Mouse (Mus musculus) CH12.LX (cell line): ENCODE data around the gene Mas1. TPM values are rescaled to one million over a fixed set of nuclear protein-coding genes. Genes with fewer than 3 reads are reported as not detected.

Source experiments
- DNase-seq: peaks from one replicate; pipeline ENCODE4 v3.0.0-alpha.2; 2013; ENCODE audit errors: extremely low read depth
- H3K27ac ChIP-seq: 2 replicates; pipeline ENCODE4 v1.5.1; 2012; ENCODE audit warnings: low read depth, mild to moderate bottlenecking, control low read depth, moderate library complexity; ENCODE audit not compliant: insufficient read depth
- H3K27me3 ChIP-seq: replicated peaks from 2 replicates; pipeline ENCODE3; 2012; ENCODE audit warnings: inconsistent platforms
- H3K36me3 ChIP-seq, 2 experiments: replicated peaks in 1 of 2; 2 replicates each; pipeline versions ENCODE3 to v1.6.1; 2012; ENCODE audit warnings: inconsistent platforms in 1 of 2, low read length in 1 of 2, mild to moderate bottlenecking in 1 of 2, mixed read lengths in 1 of 2, moderate library complexity in 1 of 2; ENCODE audit not compliant: control insufficient read depth in 1 of 2, insufficient read depth in 1 of 2
- H3K4me1 ChIP-seq, 2 experiments: 2 replicates each; pipeline ENCODE4 v1.6.1; 2012; ENCODE audit warnings: inconsistent platforms in 1 of 2, moderate library complexity in 1 of 2; ENCODE audit not compliant: insufficient read depth in 2 of 2, control insufficient read depth in 1 of 2
- H3K4me2 ChIP-seq: 2 replicates; pipeline ENCODE4 v1.6.1; 2012; ENCODE audit warnings: low read depth, mild to moderate bottlenecking, control low read depth; ENCODE audit not compliant: poor library complexity, insufficient read depth, severe bottlenecking
- H3K4me3 ChIP-seq, 3 experiments: fragments of 150-350 bp in 1 of 3; sonication (generic) in 1 of 3; replicated peaks in 1 of 3; 2 replicates each; pipeline versions ENCODE3 to v1.5.1; 2011 to 2012; ENCODE audit warnings: low read depth in 2 of 3, low read length in 2 of 3, mild to moderate bottlenecking in 2 of 3, moderate library complexity in 2 of 3, control low read depth in 1 of 3, improper control_type of control experiment in 1 of 3, inconsistent platforms in 1 of 3, mixed read lengths in 1 of 3; ENCODE audit not compliant: poor library complexity in 1 of 3
- H3K79me2 ChIP-seq: replicated peaks from 2 replicates; pipeline ENCODE4 v1.6.1; 2012; ENCODE audit warnings: mild to moderate bottlenecking, moderate library complexity; ENCODE audit not compliant: control insufficient read depth, poor library complexity, insufficient read depth, severe bottlenecking; ENCODE audit errors: extremely low read depth
- H3K9ac ChIP-seq: 2 replicates; pipeline ENCODE4 v1.6.1; 2012; ENCODE audit warnings: low read depth, mild to moderate bottlenecking, control low read depth, moderate library complexity; ENCODE audit not compliant: insufficient read depth
- H3K9me3 ChIP-seq: replicated peaks from 2 replicates; pipeline ENCODE3; 2012; ENCODE audit warnings: low read length, inconsistent platforms, mixed read lengths
- CHD1 ChIP-seq: IDR thresholded peaks from 2 replicates; pipeline ENCODE4 v1.6.1; 2012; ENCODE audit warnings: low read depth, low read length, improper control_type of control experiment, inconsistent platforms
- CHD2 ChIP-seq: IDR thresholded peaks from 2 replicates; pipeline ENCODE4 v1.6.1; 2011; ENCODE audit warnings: low read length, improper control_type of control experiment
- ELF1 ChIP-seq: IDR thresholded peaks from 2 replicates; pipeline ENCODE4 v1.6.1; 2014; ENCODE audit warnings: low read depth, mild to moderate bottlenecking, inconsistent platforms, low read length, improper control_type of control experiment
- EP300 ChIP-seq: IDR thresholded peaks from 2 replicates; pipeline ENCODE4 v1.6.1; 2011; ENCODE audit warnings: low read length, improper control_type of control experiment
- ETS1 ChIP-seq: conservative IDR thresholded peaks from 2 replicates; pipeline ENCODE4 v1.6.1; 2012; ENCODE audit warnings: low read depth, mild to moderate bottlenecking, inconsistent platforms, low read length, improper control_type of control experiment, moderate library complexity
- GABPA ChIP-seq: IDR thresholded peaks from 2 replicates; pipeline ENCODE4 v1.6.1; 2012; ENCODE audit warnings: low read depth, low read length, improper control_type of control experiment, inconsistent platforms; ENCODE audit not compliant: insufficient replicate concordance
- HCFC1 ChIP-seq: IDR thresholded peaks from 2 replicates; pipeline ENCODE4 v1.6.1; 2012; ENCODE audit warnings: low read depth, mild to moderate bottlenecking, inconsistent platforms, low read length, improper control_type of control experiment
- IRF4 ChIP-seq: IDR thresholded peaks from 2 replicates; pipeline ENCODE4 v1.6.1; 2014; ENCODE audit warnings: low read depth, mild to moderate bottlenecking, inconsistent platforms, low read length, improper control_type of control experiment
- KAT2A ChIP-seq: IDR thresholded peaks from 2 replicates; pipeline ENCODE4 v1.6.1; 2012; ENCODE audit warnings: low read length, improper control_type of control experiment, inconsistent platforms; ENCODE audit not compliant: insufficient replicate concordance
- MAX ChIP-seq: IDR thresholded peaks from 2 replicates; pipeline ENCODE4 v1.6.1; 2011; ENCODE audit warnings: low read length, improper control_type of control experiment
- MAZ ChIP-seq: IDR thresholded peaks from 2 replicates; pipeline ENCODE4 v1.6.1; 2012; ENCODE audit warnings: low read depth, mild to moderate bottlenecking, inconsistent platforms, low read length, improper control_type of control experiment, moderate library complexity
- MEF2A ChIP-seq: IDR thresholded peaks from 2 replicates; pipeline ENCODE4 v1.6.1; 2014; ENCODE audit warnings: low read depth, mild to moderate bottlenecking, inconsistent platforms, low read length, improper control_type of control experiment, borderline replicate concordance
- MXI1 ChIP-seq: IDR thresholded peaks from 2 replicates; pipeline ENCODE4 v1.6.1; 2011; ENCODE audit warnings: mild to moderate bottlenecking, low read depth, low read length, improper control_type of control experiment
- MYC ChIP-seq: IDR thresholded peaks from 2 replicates; pipeline ENCODE4 v1.6.1; 2011; ENCODE audit warnings: low read depth, mild to moderate bottlenecking, improper control_type of control experiment, low read length
- NELFE ChIP-seq: IDR thresholded peaks from 2 replicates; pipeline ENCODE4 v1.6.1; 2011; ENCODE audit warnings: low read depth, low read length, improper control_type of control experiment
- POLR2A ChIP-seq: IDR thresholded peaks from 2 replicates; pipeline ENCODE4 v1.6.1; 2011; ENCODE audit warnings: low read depth, mild to moderate bottlenecking, improper control_type of control experiment, low read length
- POLR2AphosphoS2 ChIP-seq: IDR thresholded peaks from 2 replicates; pipeline ENCODE4 v1.6.1; 2011; ENCODE audit warnings: low read depth, low read length, improper control_type of control experiment
- RCOR1 ChIP-seq: conservative IDR thresholded peaks from 2 replicates; pipeline ENCODE4 v1.6.1; 2012; ENCODE audit warnings: low read depth, mild to moderate bottlenecking, inconsistent platforms, low read length, improper control_type of control experiment
- SMC3 ChIP-seq: IDR thresholded peaks from 2 replicates; pipeline ENCODE4 v1.6.1; 2011; ENCODE audit warnings: low read depth, low read length, improper control_type of control experiment
- TBP ChIP-seq: conservative IDR thresholded peaks from 2 replicates; pipeline ENCODE4 v1.6.1; 2011; ENCODE audit warnings: low read depth, low read length, improper control_type of control experiment
- TCF12 ChIP-seq: IDR thresholded peaks from 2 replicates; pipeline ENCODE4 v1.6.1; 2014; ENCODE audit warnings: low read depth, mild to moderate bottlenecking, inconsistent platforms, low read length, improper control_type of control experiment
- UBTF ChIP-seq: IDR thresholded peaks from 2 replicates; pipeline ENCODE4 v1.6.1; 2012; ENCODE audit warnings: low read depth, mild to moderate bottlenecking, inconsistent platforms, low read length, improper control_type of control experiment, moderate library complexity
- USF2 ChIP-seq: conservative IDR thresholded peaks from 2 replicates; pipeline ENCODE4 v1.6.1; 2011; ENCODE audit warnings: low read depth, low read length, improper control_type of control experiment
- ZC3H11A ChIP-seq: IDR thresholded peaks from 2 replicates; pipeline ENCODE4 v1.6.1; 2012; ENCODE audit warnings: low read depth, mild to moderate bottlenecking, inconsistent platforms, low read length, improper control_type of control experiment
- ZKSCAN1 ChIP-seq: IDR thresholded peaks from 2 replicates; pipeline ENCODE4 v1.6.1; 2012; ENCODE audit warnings: low read depth, inconsistent platforms, low read length, improper control_type of control experiment, borderline replicate concordance
- ZMIZ1 ChIP-seq: IDR thresholded peaks from 2 replicates; pipeline ENCODE4 v1.6.1; 2012; ENCODE audit warnings: low read depth, mild to moderate bottlenecking, inconsistent platforms, low read length, improper control_type of control experiment
- ZNF384 ChIP-seq: IDR thresholded peaks from 2 replicates; pipeline ENCODE4 v1.6.1; 2012; ENCODE audit warnings: low read depth, low read length, improper control_type of control experiment, inconsistent platforms
- dilution Hi-C: fragments of 300-500 bp; cut with MboI; formaldehyde crosslinking; loops from 2 replicates; pipeline ENCODE4 v1.14.3; 2020; ENCODE audit warnings: low sequenced_read_pairs; ENCODE audit not compliant: extremely low pct_unique_long_range_greater_than_20kb, extremely low pct_ligation_motif_present
- in situ Hi-C: fragments of 300-500 bp; cut with MboI; formaldehyde crosslinking; loops from 3 replicates; pipeline ENCODE4 v1.14.3; 2019; ENCODE audit warnings: low sequenced_read_pairs, low pct_ligation_motif_present, low pct_unique_long_range_greater_than_20kb, mixed read lengths
- polyA plus RNA-seq: library from polyadenylated mRNA; unstranded; fragments of >175 nt; gene quantifications from 2 replicates; pipeline ENCODE4 v1.2.1, GENCODE M21; 2012; ENCODE audit warnings: low read depth; ENCODE audit not compliant: insufficient read length
- total RNA-seq, 2 experiments: library from RNA; depleted of rRNA; stranded (reverse); fragments of 300-350 nt in 1 of 2; fragments of >200 nt in 1 of 2; gene quantifications; 2 replicates each; pipeline ENCODE4 v1.2.3; 2012 to 2014

The Mas1 gene
- total and polyA plus RNA-seq, 3 experiments = 0.19 TPM; not detected in 2

- Histone ChIP-seq H3K4me1 (peaks cover 2 to 3% of the 10 kb centered on the region in 2 experiments; a peak in 2 of 4 replicates), H3K4me2 (no peak within 1 kb of the TSS), H3K36me3 (no peaks in the 10 kb centered on the region), H3K27me3 (peaks cover 8% of the 10 kb centered on the region), H3K4me3 (no peak within 1 kb of the TSS), H3K27ac (no peak within 1 kb of the TSS), H3K9me3 (no peaks in the 10 kb centered on the region), H3K79me2 (no peaks in the 10 kb centered on the region), H3K9ac (no peak within 1 kb of the TSS)
- no peak for DNase-seq
- in situ Hi-C loops = no loop called here
- dilution Hi-C loops = no loop called here
- TF ChIP-seq MAZ (no peak), POLR2A (no peak), RCOR1 (no peak), ZNF384 (no peak), HCFC1 (no peak), KAT2A (no peak), MXI1 (no peak), IRF4 (no peak), GABPA (no peak), NELFE (no peak), ZC3H11A (no peak), USF2 (no peak), MYC (no peak)
Observed at GRCm38 (mm10) chr17:12875734-12876133, 7.8 kb upstream of the Mas1 start, which contains the start of gene Mrgprh. TSS of gene Mrgprh (plus strand) at chr17:12876034.

GRCm38 (mm10) chr17:12872275-12873028 lies 4.5 kb upstream of the Mas1 start:
- H3K4me2 ChIP-seq = peak overlapping the region; percentile 82
- H3K9ac ChIP-seq = no peak overlapping the region
- H3K4me3 ChIP-seq = no peak overlapping the region
- no peak for TF ChIP-seq MXI1
- TF ChIP-seq ZKSCAN1 = no peak
- TF ChIP-seq TCF12 = no peak
- no peak for TF ChIP-seq CHD2
- TF ChIP-seq TBP = no peak
- TF ChIP-seq NELFE = no peak
- TF ChIP-seq CHD1 = no peak
- no peak for TF ChIP-seq UBTF
- TF ChIP-seq ZNF384 = no peak
- no peak for TF ChIP-seq HCFC1
- no peak for TF ChIP-seq MAX
- no peak for TF ChIP-seq EP300
- no peak for TF ChIP-seq KAT2A
- no peak for TF ChIP-seq MEF2A
- no peak for TF ChIP-seq ETS1
- TF ChIP-seq ZMIZ1 = no peak
- no peak for TF ChIP-seq ELF1
- TF ChIP-seq SMC3 = no peak
- TF ChIP-seq POLR2AphosphoS2 = no peak
- TF ChIP-seq, all 38 proteins: peak for 0
- in situ Hi-C loops (no loop called here), dilution Hi-C loops (no loop called here)
- H3K27ac ChIP-seq = no peak overlapping the region
- H3K4me1 ChIP-seq = peaks cover 0 to 2% of the 10 kb centered on the region in 2 experiments; a peak in 2 of 4 replicates
- no peaks in the 10 kb centered on the region for H3K9me3 ChIP-seq
- H3K36me3 ChIP-seq = no peaks in the 10 kb centered on the region
- no peak for DNase-seq
- H3K27me3 ChIP-seq = peaks cover 5% of the 10 kb centered on the region
- no peaks in the 10 kb centered on the region for H3K79me2 ChIP-seq
